Mouse (Mus musculus) heart, adult 2 months (tissue): ENCODE data around the gene Olfml2b.

ENCODE experiments used
- CTCF ChIP-seq: fragments of 200-600 bp; IDR thresholded peaks from 2 replicates; pipeline ENCODE4 v1.8.1; 2022; ENCODE audit warnings: antibody characterized with exemption, mild to moderate bottlenecking, moderate library complexity
- POLR2A ChIP-seq: fragments of 200-500 bp; IDR thresholded peaks from 2 replicates; pipeline ENCODE4 v1.6.1; 2011; ENCODE audit warnings: mild to moderate bottlenecking, low read depth, low read length, control low read depth; ENCODE audit not compliant: insufficient read depth

GRCm38 (mm10) chr1:170610695-170611094 lies 33.6 kb upstream of the Olfml2b start:
- TF ChIP-seq POLR2A (no peak), CTCF (no peak)
